Mouse (Mus musculus) ovary, postnatal 10 days (tissue): ENCODE results near the gene Fam83f.

Experiments
- DNase-seq: peaks from one replicate; pipeline ENCODE4 v3.0.0; 2022; ENCODE audit warnings: low spot score

Gene Fam83f

DNA sequence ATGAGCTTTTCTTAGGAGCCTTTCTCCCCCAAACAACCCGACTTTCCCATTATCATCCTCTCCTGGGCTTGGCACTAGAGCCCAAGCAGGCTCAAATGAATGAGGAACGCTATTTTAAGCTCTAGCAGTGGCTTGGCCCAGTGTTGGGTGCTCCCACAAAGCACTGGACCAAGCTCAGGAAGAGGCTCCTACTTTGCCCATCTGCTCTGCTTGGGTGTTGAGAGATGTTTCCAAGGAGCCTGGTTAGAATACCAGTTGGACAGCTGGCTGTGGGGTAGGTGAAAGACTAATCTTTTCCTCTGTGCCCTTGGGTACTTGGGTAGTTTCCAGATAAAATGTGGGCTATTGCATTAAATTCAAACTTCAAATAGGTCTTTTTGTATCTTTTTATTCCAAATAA, 1.2 kb downstream of the Fam83f start:
- no peak for DNase-seq

DNA sequence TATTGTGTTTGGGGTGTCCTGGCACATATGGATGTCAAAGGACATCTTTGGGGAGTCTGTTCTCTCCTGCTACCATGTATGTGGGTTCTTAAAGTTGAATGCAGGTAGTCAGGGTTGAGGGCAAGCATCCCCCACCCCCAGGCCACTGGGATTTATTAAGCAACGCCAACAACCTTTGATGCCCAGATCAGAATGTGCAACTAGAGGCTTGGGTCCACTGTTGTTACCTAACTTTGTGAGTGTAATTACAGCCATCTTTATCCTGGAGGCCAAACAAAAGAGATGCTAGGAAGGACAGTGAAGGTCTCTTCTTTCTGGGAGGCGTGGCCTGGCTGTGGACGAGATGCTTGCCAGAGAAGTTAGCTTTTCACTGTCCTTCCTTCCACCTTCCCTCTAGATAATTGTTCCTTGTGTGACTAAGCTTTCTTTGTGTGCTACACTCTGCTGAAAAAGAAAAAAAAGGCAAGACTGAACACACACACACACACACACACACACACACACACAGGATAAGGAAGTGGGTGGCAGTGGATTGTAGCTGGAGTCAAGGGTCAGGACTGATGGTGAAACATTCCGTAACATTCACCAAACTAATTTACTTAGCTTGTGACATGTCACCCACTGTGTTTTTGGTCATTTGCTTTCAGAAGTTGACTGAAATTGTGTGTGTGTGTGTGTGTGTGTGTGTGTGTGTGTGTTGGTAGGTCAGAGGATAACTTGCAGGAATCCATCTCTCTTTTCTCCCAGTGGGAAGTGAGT, 1.9 kb downstream of the Fam83f start:
- DNase-seq = no peak

DNA sequence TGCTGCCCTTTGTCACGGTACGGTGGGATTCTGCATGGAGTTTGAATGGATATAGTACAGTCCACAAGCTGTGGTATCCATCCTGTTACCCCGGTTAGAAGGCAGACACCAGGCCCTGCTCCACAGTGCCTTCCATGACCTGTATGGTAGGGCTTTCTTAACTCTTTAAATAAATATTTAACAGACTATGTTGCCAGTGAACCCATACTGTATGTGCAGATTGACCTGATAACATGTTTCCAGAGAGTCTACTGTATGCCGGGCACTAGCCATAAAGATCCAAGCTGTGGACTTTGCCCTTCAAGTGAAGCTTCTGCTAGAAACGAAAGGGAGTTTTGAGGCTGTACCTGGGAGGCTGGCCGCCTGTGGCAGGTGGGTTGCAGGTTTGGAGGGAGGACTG, 3.1 kb downstream of the Fam83f start:
- DNase-seq = no peak

DNA sequence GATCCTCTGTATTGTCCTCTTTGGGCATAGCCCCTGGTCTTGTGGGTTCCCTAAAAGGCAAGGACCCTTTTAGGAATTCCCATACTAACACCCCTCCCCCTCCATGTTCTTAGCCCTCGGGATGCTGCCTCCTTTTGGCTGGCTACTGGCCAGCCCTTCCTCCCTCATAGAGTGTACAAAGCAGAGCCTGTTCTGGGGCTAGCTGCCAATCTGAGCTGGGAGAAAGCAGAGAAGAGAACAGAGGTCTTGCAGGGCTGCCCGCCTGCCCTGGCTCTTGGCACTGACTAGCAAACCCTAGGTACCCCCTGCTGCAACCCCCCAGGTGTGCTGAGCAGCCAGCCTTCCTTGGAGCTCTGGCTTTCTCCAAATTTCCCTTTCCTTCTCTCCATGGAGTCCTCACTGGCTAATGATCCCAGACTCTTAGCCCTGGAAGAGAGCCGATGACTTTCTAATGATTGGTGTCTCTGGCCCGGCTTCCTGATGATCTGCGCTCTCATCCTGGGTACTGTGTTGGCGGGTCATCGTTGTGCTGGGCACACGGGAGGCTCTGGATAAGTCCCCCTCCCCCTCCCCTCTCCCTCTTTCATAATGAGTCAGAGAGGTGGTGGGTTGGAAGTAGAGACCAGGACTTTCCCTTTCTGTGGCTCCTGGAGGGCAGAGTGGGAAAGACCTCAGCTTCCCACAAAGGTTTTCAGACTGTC, 8.0 kb downstream of the Fam83f start:
- no peak for DNase-seq

DNA sequence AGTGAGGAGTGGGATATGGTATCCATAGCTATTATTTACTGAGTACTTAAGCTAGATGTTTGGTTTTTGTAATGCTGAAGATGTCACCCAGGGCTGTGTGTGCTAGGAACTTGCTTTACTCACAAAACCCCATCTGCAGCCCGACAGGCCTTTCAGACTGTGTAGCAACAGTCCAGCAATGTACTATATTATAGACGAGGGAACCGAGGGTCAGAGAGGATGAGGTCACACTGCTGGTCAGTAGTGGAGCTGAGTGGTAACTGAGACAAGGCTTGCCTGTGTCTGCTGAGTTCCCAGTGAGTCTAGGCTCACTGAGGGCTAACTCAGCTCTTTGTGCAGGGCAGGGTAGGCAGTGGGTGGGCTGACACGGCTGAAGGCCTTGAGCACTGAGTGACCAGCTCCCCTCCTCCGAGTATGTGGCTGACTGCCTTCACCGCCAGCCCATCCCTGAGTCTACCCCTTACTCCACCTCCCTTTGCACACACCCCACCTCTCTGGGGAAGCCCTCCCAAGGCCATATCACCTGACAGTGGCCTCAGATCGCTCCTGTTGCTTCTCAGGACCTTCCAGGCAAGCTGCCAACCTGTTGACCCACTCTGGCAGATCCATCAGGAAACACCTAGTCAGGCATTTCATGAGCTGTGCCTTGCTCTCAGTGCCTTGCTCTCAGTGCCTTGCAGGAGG, 8.8 kb downstream of the Fam83f start:
- no peak for DNase-seq

DNA sequence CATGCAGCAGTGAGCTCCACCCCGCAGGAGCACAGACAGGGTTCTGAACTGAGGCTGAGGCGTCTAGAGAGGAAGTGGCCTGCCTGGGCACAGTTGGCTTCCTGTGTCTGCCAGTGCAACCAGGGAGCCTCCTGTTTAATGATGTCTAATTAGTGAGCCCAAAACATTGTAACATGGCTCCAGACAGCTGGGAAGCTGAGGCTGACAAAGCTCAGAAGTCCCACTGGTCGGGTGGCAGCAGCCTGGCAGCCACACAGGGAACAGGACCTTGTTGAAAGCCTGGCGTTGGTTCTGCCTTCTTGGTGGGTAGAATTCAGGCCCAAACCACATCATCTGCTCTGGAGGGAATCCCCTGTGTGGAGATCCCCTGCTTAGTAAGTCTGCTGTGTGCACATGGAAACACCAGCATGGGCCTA, 9.8 kb downstream of the Fam83f start:
- no peak for DNase-seq

DNA sequence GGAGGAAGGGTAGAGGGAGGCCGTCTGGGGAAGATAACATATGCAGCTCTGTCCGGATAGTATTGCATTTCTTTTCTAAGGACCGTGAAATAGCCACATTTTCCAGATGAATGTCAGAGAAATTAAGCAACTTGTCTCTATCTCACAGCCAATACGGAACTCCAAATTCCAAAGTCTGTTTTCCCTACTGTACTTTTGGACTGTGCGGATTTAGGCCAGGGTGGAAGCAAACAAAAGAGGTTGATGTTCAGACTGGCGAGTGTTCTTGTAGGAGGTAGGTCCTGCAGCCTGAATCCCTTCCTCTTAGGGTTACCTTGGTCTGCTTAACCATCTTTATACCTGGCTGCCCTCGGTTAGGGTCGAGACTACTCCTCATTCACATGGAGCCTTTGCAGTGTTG, 10.7 kb downstream of the Fam83f start:
- DNase-seq = no peak

DNA sequence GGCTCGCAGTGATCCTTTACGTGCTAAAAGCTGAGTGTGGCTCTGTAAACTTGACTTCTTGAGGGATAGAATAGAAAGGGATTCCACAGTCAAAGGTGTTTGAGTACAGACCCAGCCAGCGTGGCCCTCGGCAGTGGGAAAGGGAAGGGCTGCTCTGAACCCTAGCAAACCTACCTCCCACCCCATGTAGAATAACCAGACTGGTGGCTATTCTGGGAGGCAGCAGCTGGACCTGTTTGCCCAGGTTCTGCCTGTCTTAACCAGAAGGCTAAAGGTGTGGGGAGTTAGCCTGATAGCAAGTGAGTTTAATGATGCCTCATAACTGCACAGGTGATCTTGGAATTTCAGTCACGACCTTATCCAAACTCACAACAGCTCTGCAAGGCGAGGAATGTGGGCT, 11.5 kb downstream of the Fam83f start:
- DNase-seq = no peak

DNA sequence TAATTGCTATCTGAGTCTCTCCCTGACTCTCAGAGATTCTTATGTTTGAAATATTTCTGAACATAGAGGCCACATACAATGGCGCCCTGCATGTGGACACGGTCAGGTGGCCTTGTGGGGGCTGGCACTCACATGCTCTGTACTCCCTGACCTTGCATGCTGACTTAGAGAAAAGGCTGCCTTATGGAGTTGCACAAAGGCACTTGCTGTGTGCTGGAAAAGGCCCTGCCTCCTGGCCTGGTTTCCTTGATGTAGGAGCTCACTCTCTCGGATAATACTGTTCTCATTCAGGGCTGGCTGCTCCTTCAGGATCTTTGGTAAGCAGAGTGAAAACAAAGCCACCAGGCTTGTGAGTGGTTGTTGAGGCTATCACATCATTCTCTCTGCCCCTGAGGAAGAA, 12.3 kb downstream of the Fam83f start:
- no peak for DNase-seq

DNA sequence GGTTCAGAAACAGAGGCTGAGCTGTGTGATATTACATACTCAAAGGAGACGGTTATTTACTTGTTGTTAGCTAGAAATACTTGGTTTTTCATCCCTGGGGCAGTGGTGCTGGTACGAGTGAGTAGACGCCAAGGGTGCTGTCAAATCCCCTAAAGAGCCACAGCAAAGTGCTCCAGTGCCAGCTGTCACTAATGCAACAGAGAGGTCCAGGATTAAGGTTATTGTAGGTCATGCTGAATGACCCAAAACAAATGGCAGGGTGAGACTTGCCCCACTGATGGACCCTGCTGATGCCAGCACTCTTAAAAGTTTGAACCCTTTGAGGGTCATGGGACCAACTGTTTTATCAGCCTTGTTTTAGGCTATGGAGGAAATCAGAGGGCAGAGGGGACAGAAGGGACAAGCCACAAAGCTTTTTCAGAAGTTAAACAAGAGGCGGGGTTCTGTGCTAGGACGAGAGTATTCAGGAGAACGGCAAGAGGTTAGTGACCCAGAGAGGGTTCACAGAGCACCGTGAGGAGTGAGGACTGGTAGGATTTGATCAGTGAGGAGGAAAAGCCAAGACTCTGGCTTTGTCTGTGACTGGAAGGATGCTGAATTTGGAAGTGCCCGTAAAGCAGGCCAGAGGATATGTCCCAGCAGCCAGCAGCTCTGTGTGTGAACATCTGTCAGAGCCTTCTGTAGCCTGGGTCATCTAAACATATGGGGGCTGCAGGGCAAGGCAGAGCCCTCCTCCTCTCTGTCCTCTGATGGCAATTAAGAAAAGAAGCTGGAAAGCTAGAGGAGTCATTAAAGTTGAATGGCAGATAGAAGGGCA, 13.3 kb downstream of the Fam83f start:
- DNase-seq = no peak

DNA sequence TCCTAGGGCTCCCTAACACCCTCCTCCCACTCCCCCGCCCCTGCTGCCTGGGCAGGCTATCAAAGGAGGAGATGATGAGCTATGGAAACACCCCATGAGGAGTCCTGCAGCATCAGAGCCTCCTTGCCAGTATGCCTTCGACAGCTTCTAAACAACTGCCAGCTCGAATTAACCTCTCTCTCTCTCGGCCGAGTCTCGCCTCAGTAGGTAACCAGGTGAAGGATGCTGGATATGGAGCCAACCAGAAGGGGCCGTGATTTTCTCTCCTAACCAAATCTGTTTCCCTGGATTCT, 13.9 kb downstream of the Fam83f start:
- DNase-seq = no peak

DNA sequence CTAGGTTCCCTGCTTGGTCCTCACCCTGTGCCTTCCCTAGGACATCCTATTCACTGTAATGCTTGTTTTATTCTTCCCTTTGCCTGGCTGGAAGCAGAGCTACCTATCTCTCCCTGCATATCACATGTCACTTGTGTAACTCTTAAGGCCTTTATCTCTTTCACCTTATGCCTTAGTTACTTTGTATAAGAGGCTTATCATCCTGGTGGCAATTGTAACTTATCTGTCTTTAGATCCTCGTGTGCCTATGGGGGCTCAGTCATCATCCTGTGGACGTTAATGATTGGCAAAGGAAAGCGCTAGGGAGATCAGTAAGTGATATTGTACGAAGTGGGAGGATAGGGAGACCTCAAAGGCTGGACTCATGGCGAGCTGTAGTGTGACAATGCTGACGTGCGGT, 16.9 kb downstream of the Fam83f start:
- no peak for DNase-seq

DNA sequence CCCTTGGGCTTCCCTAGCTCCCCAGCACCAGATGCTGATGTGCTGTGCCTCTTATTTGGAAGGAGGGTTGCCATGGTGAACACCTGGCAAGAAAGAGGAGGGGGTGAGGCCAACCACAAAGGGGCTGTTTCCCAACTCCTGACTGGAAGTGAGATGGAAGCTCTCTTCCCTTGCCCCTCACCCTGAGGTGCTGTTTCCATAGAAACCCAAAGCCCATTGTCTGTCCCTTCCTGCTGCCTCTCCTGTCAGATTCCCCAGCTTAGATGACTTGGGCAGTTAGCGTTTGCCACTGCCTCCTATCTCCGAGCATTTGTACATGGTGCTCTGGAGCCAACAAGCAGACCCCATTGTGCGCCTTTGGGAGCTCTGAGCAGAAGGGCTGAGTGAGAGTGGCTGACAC, 21.8 kb downstream of the Fam83f start:
- DNase-seq = no peak

DNA sequence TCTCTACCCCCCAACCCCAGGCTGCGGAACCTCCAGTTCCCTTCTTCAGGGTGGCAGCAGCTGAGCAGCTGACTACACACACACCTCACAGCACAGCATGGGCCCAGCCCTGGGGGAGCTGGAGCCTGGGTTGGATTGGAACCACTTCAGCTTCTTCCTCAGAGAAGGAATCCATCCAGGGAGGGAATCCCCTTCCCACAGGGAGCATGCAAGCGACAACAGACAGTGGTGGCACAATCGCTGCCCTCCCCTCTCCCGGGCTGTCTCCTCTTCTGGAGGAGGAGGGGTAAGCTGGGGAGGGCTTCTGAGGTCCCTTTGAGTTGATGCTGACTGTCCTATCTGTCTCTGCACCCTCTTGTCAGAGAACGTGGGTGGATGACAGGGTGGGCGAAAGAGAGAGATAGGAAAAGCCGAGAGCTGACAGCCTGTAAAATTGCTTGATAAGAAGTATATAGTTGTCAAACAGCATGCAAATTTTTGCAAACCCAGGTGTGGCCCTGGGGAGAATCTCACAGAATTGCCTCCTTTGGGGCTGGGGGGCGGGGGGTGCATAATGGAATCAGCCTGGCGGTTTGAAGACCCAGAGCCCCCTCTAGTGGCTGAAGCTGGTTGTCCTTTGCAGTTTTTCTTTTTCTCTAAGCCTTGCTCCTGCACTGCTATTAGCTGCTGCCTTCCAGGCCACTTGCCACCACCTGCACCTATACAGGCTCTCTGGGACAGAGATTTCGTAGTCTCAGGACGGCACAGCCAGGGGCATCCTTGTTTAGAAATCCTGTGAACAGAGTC, 22.7 kb downstream of the Fam83f start:
- no peak for DNase-seq

DNA sequence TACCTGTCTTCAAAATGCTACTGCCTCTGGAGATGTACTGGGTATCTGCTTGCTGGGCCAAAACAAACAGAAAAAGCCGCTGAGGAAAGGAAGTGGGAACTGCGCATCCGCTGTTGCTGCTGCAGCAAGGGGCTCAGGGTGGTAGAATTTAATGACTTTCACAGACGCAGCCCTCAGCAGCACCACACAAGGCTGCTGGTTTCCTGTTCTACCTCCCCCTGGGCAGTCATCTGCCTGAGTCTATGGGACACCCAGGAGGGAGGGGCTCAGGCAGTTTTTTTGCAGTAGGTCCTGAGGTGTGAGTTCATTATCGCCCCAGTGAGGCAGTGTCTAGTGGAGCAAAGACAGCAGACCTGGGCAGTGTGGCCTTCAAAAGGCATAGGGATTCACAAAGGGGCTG, 25.9 kb downstream of the Fam83f start:
- DNase-seq = no peak

DNA sequence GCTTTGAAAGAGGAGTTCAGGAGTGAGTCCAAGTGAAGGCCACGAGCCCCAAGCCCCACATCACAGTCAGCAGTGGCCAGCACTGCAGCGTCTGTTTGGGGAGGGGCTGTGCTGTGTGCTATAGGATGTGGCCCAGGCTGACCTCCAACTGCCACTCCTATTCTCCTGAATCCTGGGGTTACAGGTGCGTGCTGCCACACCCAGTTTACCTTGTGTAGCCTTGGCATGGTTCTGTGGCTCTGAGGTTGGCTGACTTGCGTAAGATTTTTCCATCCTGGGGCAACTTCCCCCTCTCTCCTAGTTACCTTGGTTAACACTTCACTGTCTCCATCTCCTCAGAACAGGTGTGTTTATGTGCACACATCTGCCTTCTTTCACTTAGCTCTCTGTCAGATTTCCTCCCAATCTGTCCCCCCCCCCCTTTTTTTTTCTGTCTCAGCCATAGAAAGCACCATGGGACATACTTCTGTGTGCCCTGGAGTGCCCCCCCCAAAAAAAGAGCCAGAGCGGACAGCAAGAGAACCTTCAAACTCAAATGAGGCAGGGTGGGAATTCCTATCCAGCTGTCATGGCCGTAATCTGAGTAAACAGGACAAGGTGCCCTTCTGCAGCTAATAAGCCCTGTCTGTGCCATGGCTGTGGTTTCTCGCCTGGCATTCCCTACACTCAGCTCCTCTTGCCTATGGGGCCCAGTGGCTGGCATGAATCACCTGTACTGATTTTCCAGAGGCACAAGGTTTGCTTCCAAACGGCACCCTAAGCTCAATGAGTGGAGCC, 30.0 kb downstream of the Fam83f start:
- DNase-seq = no peak

DNA sequence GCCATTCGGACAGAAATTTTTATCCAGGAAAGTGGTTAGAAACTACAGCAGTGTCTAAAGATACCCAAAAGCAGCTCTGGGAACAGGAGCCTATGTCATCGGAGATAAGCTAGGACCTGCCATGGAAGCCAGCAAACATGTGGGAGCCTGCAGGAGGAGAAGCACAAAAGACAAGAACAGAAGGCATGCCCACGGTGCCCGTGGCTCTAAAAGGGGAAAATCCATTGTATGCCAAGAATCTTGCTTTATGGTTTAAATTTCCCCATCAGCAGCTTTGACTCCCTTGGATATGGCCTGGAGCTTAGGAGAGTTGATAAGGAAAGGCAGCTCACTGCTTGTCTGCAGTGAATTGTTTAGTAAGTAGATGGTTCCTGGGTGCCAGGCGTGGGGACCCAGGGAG, 31.3 kb downstream of the Fam83f start:
- DNase-seq = no peak

DNA sequence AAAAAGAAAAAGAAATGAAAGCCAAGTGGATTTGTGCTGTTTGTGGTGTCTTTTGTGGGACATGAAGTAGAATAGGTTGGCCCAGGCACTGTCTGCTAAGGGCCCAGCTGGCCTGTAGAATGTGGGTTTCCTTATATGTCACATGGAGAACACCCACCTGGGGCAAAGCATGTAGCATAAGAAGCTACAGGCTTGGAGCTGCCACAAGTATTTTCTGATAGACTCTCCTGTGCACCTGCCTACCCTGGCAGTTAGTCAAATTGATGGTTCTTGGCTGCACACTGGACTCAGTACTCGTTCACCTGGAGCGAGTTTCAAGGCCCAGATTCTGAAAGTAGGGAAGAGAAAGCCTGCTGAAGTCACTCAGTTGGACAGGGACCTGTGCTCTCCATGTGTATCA, 31.8 kb downstream of the Fam83f start:
- no peak for DNase-seq

DNA sequence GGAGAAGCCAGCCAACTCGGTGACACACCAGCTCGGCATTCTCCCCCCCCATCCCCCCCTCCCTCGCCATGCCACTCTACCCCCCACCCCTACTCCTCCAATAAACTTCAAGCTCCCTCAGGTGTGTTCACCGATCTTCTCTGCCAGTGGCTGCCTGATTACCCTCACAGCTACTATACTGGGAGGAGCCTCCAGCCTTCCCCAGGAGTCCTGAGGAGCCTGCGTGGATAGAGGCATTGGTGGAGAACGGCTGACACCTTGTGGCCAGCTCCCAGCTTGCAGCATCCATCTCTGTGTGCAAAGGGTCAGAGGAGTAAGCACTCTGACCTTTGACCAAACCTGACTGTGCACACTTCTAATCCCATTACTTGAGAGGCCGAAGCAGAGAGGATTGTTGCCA, 32.6 kb downstream of the Fam83f start:
- DNase-seq = no peak

DNA sequence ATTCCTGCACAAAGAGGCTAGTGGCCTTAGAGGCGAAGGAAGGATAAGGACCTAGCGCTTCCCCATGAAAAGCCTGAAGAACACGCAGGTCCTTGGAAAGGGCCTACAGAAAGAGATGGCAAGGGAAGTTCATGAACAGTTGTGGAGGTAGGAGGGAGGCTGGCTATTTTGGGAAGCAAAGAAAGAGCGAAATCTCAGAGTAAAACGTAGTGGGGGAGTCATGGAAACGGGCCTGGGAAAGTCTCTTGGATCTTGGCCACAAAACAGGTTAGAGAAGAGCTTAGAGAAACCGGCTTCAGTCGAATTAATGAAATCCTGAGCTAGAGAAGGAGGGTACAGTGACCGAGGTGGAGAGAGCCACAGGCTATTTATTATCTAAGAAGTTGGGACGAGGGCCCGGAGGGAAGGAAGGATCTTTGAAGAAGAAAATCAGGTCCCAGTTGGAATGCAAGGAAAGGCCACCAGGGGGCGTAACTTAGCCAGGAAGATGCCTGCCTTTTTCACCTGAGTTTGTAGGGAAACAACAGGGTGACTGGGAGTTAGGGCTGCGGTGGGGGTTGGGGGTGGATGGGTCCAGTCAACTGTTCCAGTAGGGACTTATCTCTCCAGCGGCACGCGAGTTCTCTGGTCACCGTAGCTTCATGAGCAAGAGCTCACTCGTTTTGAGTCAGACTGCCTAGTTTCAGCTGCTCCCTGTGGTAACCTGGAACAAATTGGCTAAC, 34.3 kb downstream of the Fam83f start:
- DNase-seq = peak; percentile 70
